In the genomic region with DNA sequence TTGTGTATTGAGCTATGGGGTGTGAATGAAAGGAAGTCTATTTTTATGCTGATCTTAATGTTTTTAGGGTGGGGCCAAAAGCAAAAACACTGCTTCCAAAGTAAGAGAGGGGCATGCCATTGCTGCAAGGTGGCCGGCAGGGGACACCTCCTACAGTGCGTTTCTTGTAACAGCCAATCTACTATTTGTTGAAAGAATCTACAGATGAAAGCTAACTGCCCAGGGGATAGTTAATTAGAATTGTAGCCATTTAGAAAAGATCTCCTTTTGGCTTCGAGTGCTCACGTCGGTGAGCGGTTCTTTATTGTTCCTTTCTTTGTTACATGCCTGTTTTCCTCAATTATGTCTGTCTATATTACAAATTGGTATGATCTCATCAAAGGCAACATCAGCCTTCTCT, we compare ENCODE assay signal across 24 mouse cellular contexts.
"Had no signal": no experiment of that assay in that cellular context is flagged by ENCODE, and none has a peak within 500 bp of the region (broad histone marks: within the 10 kb centered on the region; RNA-seq: fewer than 3 reads in every experiment).

No protein-coding gene starts in this region.

- ATAC-seq: liver, postnatal 0 days; lung, postnatal 0 days; midbrain, embryonic 15.5 days had no signal

- H3K9me3 ChIP-seq: limb, embryonic 12.5 days; limb, embryonic 15.5 days; midbrain, embryonic 12.5 days; midbrain, embryonic 15.5 days; neural tube, embryonic 12.5 days; neural tube, embryonic 15.5 days had no signal

- DNase-seq: kidney, postnatal 10 days; kidney, postnatal 36 days; layer of hippocampus, postnatal 36 days; left cerebral cortex, postnatal 4 days; liver, postnatal 0 days; lung, embryonic 14.5 days; right cerebral cortex, adult 18-20 months; right cerebral cortex, postnatal 14 days; right cerebral cortex, postnatal 4 days; thymus, adult 2 months; thymus, postnatal 14 days; thymus, postnatal 4 days had no signal

- H3K4me3 ChIP-seq: left cerebral cortex, adult 2 months; limb, embryonic 12.5 days; limb, embryonic 15.5 days; midbrain, embryonic 12.5 days; midbrain, embryonic 15.5 days; neural tube, embryonic 12.5 days; neural tube, embryonic 15.5 days had no signal

- H3K27me3 ChIP-seq: midbrain, embryonic 15.5 days had no signal

- H3K9ac ChIP-seq: limb, embryonic 12.5 days; limb, embryonic 15.5 days; liver, embryonic 14.5 days; liver, postnatal 0 days; lung, embryonic 14.5 days; midbrain, embryonic 12.5 days; midbrain, embryonic 15.5 days; neural tube, embryonic 12.5 days; neural tube, embryonic 15.5 days had no signal

- H3K36me3 ChIP-seq: limb, embryonic 12.5 days; limb, embryonic 15.5 days; midbrain, embryonic 12.5 days; midbrain, embryonic 15.5 days; neural tube, embryonic 12.5 days; neural tube, embryonic 15.5 days had no signal

- H3K4me1 ChIP-seq: limb, embryonic 15.5 days; midbrain, embryonic 12.5 days; midbrain, embryonic 15.5 days; neural tube, embryonic 12.5 days; neural tube, embryonic 15.5 days had no signal

- H3K4me2 ChIP-seq: limb, embryonic 12.5 days; limb, embryonic 15.5 days; liver, embryonic 11.5 days; lung, embryonic 14.5 days; midbrain, embryonic 12.5 days; midbrain, embryonic 15.5 days; neural tube, embryonic 12.5 days; neural tube, embryonic 15.5 days had no signal

- H3K27ac ChIP-seq: left cerebral cortex, adult 2 months; limb, embryonic 12.5 days; limb, embryonic 15.5 days; liver, embryonic 14.5 days; macrophage; midbrain, embryonic 12.5 days; midbrain, embryonic 15.5 days; neural tube, embryonic 12.5 days; neural tube, embryonic 15.5 days; stomach, postnatal 0 days had no signal
